Mouse (Mus musculus): Measurements from ENCODE around the gene Gpr62.

The Gpr62 gene

DNA sequence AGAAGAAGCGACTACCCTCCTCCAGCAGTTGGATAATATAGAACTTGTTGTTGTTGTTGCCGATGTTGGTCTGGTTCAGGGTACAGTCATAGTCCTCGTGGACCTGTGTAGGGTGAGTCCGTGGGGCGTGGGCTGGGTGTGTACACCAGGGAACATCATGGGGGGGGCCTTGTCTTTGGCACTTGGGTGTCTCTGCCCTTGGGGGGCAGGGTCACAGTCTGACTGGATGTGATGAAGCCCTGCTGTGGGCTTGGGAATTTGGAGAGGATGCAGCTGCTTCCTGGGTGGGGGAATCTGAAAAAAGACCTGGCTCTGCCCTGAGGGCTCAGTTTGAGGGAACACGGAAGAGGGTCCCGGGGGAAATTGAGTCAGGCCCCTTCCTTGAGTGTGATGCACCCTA lies 9.3 kb upstream of the Gpr62 start:
- ATAC-seq (ENCODE audit: low TSS enrichment): no peak

DNA sequence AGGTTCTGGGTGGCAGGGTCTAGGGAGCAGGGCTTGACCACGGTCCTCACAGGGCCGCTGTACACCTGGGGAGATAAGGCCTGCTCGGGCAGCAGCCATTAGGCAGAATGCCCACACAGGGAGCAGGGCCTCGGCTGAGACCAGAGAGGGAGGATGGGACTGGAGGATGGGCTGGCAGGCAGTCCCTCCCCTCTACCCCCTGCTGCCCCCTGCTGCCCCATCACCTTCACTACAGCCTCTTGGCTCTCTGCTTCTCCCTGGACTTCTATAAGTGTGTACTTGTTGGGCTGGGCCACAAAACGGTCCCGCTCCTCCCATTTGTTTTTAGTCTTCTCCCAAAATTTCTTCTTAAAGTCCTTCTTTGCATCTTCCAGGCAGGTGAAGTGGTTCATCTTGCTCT lies 8.7 kb upstream of the Gpr62 start:
- ATAC-seq (ENCODE audit: low TSS enrichment): no peak

DNA sequence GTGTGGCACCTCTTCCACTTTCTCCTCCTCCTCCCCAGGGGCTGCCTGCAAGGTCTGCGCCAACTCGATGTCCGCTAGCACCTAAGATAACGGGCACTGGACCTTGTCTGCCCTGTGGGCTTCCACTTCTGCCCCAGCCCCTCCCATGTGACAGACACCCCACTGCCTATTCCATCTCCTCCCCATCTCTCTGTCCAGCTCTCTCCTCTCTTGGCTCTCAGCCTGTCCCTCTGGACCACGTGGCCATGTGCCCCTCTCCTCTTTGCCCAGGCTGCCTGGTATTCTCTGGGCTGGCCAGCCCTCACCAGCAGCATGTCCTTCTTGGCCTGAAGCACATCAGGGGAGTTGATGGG lies 8.0 kb upstream of the Gpr62 start:
- ATAC-seq (ENCODE audit: low TSS enrichment): no peak

DNA sequence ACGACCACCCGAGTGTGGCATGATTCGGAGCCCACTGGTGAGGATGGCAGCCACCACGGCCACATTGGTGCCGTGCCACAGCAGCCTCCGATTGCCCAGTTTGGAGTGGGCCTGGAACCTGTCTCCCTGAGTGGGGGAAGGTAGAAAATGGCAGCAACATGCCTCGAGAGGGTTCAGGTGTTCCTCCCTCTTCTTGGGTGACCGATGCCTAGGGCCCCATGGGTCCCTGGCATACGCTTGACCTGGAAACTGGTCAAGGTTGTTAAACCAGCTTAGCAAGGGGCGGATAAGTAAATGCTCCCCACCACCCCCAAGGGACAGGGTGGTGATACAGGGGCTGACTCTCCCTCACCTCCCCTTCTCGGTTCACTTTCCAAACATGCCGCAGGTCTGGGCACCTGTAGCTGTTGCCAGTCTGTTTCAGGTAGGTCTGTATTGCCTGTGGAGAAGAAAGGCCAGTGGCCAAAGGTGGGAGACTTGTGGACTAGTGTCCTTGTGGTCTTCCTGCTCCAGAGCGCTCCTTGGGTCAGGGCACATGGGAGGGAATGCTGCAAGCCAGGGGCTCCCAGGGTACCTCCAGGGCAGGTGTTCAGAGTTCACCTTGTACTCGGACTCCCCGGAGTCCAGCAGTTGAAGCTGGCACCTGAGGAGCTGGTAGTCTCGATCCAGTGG lies 7.5 kb upstream of the Gpr62 start:
- ATAC-seq (ENCODE audit: low TSS enrichment): no peak

- ATAC-seq (ENCODE audit: low TSS enrichment): no peak
Measured at GRCm38 (mm10) chr9:106472321-106472720, 6.6 kb upstream of the Gpr62 start.

DNA sequence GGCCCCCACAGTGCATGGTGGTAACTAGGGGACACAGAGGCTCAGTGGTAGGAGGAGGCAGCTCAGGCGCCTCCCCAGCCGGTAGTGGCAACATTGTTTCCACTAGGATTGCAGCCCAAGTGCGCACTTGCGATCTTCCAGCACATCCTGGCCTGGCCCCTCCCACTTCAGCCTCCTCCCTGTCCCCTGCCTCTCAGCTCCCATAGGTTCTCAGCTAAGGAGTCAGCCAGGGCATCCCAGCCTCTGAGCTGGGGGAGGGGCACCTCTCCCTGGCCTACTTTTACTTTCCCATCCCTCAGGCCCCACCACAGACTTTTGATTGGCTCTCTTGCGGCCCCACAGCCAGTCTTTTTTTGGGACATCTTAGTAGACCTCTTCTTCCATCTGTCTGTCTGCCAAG lies 6.2 kb upstream of the Gpr62 start:
- ATAC-seq (ENCODE audit: low TSS enrichment): peak; percentile 8; the same call in 1 of the 2 replicates

DNA sequence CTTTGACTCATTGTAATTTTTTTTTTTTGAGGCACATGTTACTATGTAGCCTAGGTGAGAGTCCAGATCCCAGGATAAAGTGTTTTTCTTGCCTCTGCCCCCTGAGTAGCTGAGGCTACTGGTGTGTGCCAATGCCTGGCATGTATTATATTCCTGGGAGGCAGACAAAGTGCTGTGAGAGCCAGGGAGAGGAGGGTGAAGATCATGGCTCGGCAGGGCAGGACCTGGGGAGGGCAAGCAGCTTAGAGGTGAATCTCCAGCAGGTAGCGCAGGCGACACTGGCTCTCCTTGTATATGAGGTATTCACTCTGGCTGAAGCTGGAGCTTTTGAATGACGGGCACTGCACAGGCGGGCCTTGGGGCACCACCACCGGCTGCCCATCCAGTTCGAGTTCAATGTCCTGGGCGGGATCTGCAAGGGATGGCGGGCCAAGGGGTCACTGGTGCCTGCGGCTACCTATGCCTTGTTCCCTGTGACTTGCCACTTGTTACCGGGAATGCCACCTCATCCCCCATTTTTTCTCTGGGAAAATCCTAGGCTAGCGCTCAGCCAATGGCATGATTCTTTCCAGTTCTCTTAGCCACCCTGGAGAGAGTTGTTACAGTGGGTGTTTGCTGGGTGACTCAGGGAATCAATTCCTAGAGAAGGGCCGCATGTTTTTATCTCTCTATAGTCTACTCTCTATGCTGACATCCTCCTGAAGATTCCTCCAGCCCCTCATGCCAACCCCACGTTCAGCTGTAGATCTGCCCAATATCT lies 5.4 kb upstream of the Gpr62 start:
- peak; percentile 29; the same call in 1 of the 2 replicates for ATAC-seq (ENCODE audit: low TSS enrichment)

DNA sequence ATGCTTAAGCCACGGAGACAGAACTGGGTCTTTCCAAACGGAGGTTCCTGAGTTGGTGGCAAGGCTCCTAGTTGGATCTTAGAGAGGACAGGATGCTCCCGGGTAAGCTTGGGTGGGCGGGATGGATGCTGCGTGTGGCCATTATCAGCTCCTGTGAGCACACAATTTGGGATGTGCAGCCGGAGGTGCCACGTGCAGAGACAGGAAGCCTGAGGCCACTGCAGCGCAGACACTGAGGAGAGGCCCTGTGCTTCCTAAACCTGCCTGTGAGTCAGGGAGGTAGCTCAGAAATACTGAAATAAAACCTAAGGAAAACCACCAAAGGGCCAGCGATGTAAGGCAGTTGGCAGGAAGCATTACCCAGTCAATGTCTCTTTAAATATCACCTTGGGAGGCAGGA lies 4.0 kb upstream of the Gpr62 start:
- ATAC-seq (ENCODE audit: low TSS enrichment): no peak

GRCm38 (mm10) chr9:106469317-106469716 lies 3.6 kb upstream of the Gpr62 start:
- ATAC-seq (ENCODE audit: low TSS enrichment): no peak

- ATAC-seq (ENCODE audit: low TSS enrichment): no peak
Measured at GRCm38 (mm10) chr9:106467746-106468145, 2.0 kb upstream of the Gpr62 start.

DNA sequence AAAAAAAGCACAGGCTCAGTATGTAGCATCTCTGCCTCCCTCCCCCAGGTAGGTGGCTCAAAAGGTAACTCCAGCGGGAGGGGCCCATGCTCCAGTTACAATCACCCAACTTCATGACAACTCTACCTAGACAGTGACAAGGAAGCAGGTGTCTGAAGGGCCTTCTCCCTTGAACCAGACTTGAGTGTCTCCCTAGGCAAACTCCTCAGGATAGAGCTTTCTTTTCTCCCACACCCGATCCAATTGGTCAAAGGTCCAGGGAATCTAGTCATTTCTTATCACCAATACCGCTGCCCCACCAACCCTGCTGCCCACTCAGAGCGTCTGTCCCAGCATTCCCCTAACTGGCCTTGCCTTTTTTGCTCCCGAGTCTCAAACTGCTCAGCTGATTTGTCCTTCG lies 983 bp upstream of the Gpr62 start:
- ATAC-seq (ENCODE audit: low TSS enrichment): no peak

GRCm38 (mm10) chr9:106464751-106465541 lies 792 bp downstream of the Gpr62 start:
- peak; percentile 83 for ATAC-seq (ENCODE audit: low TSS enrichment)

DNA sequence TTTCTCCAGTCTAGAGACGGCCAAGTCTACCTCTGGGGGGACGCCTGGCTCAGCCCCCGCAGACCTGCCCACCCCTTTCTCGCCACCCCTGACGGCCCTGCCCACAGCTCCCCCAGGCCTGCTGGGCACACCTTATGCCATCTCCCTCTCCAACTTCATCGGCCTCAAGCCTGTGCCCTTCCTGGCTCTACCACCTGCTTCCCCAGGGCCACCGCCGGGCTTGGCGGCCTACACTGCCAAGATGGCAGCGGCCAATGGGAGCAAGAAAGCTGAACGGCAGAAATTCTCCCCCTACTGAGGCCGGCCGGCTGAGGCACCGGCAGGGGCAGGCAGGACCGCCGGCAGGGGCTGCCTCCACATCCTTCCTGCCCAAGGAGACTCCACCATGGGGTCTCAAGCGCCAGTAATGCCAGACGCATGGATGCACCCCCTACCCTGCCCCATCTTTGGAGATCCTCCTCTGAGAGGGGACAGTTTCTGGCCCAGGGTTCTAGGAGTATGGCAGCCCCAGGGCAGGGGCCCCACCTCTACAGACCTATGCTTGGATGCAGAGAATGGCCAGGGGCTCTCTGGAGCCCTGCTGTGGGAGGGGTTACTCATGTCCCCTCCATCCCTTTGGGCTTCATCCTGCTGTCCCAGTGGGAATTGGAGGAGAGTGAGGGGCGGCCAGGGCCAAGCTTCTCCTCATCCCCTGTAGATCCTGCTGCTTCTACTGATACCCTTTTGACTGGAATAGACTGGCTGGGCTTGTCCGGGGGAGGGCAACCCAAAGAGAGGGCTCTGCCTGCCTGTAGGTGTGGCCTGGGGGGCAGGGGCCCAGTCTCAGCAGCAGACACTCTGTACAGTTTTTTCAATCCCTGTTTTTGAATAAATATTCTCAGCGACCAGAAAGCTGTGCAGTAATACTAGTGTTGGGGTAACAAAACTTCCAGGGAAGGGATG lies 2.3 kb downstream of the Gpr62 start:
- no peak for ATAC-seq (ENCODE audit: low TSS enrichment)

- ATAC-seq (ENCODE audit: low TSS enrichment): no peak
Measured at GRCm38 (mm10) chr9:106462430-106462800, 3.3 kb downstream of the Gpr62 start.

- no peak for ATAC-seq (ENCODE audit: low TSS enrichment)
Measured at GRCm38 (mm10) chr9:106461641-106462429, 3.9 kb downstream of the Gpr62 start.

DNA sequence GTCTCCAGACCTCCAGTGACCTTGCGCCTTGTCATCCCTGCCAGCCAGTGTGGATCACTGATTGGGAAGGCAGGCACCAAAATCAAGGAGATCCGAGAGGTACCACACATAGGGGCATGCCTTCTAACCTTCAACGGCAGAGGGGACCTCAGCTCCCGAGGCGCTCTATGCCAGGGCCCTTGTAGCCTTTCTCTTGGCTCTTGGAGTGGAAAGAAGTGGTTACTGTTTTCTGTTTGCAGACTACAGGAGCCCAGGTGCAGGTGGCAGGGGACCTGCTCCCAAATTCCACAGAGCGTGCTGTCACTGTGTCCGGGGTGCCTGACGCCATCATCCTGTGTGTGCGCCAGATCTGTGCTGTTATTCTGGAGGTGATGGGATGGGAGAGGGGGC lies 4.7 kb downstream of the Gpr62 start:
- ATAC-seq (ENCODE audit: low TSS enrichment): no peak

- no peak for ATAC-seq (ENCODE audit: low TSS enrichment)
Measured at GRCm38 (mm10) chr9:106460401-106461025, 5.2 kb downstream of the Gpr62 start.

- ATAC-seq (ENCODE audit: low TSS enrichment): no peak
Measured at GRCm38 (mm10) chr9:106459946-106460345, 5.8 kb downstream of the Gpr62 start.

DNA sequence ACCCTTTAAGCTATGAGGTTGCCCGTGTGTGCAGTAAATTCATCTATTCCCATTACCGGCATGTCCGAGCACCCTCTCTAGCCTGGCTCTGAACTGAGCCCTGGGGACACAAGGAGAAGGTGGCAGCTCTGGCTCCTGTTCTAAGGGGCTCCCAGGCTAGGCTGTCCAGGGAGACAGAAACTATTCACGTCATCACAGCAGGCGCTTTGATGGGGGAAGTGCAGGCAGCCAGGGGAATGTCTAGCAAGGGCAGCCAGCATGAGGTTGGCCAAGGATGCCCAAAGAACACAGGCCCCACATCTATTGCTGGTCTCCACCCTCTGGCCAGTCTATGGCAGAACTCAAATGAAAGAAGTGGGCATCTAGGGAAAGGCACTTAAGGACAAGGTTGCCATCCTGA lies 7.8 kb downstream of the Gpr62 start:
- ATAC-seq (ENCODE audit: low TSS enrichment): no peak

DNA sequence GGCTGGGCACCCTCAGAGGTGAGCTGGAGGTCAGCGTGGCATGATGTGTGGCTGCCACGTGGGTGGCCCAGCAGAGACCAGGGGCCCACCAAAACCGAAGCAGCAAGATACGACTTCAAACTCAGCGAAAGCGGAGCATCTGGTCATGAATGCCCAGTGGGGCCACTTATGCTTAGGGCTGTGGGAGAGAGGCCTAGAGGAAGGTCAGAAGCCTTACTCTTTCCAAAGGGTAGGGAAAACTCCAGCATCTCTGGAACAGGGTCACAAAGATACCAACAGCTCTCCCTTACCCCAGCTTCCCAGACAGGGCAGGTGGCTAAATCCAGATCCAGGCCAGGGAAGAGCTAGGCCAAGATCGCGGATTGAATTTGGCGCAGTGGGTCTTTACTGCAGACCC lies 8.6 kb downstream of the Gpr62 start:
- ATAC-seq (ENCODE audit: low TSS enrichment): no peak
